Mouse (Mus musculus) retina, embryonic 14.5 days (tissue): ENCODE measurements around the gene Cep63.
A peak's percentile ranks its signal among the peaks of the same experiment; 100 is the strongest.

ENCODE experiments used
- DNase-seq: peaks from one replicate; pipeline ENCODE4 v3.0.0-alpha.2; 2015; ENCODE audit warnings: low spot score

Cep63 gene

GRCm38 (mm10) chr9:102625983-102626838 lies at the start of gene Cep63, which contains the start of gene Anapc13:
TSS of gene Cep63 (minus strand) at chr9:102626534.
TSS of gene Anapc13 (plus strand) at chr9:102626296.
- DNase-seq: peak; percentile 97

GRCm38 (mm10) chr9:102675922-102676321 lies 49.6 kb upstream of the Cep63 start:
- no peak for DNase-seq

GRCm38 (mm10) chr9:102673381-102673780 lies 47.0 kb upstream of the Cep63 start:
- DNase-seq: no peak

- no peak for DNase-seq
These were observed 42.6 kb upstream of the Cep63 start for GRCm38 (mm10) chr9:102668906-102669305.

- peak; percentile 16 for DNase-seq
These were observed 41.8 kb upstream of the Cep63 start for GRCm38 (mm10) chr9:102668115-102668514.

- no peak for DNase-seq
These were observed 30.2 kb upstream of the Cep63 start for GRCm38 (mm10) chr9:102656355-102657095.

GRCm38 (mm10) chr9:102651199-102651720 lies 24.9 kb upstream of the Cep63 start:
- no peak for DNase-seq

- no peak for DNase-seq
These were observed 24.3 kb upstream of the Cep63 start for GRCm38 (mm10) chr9:102650637-102651036.

GRCm38 (mm10) chr9:102649917-102650527 lies 23.7 kb upstream of the Cep63 start:
- DNase-seq: peak; percentile 43

- DNase-seq: no peak
These were observed 20.7 kb upstream of the Cep63 start for GRCm38 (mm10) chr9:102647010-102647409.

- DNase-seq: no peak
These were observed 18.9 kb upstream of the Cep63 start for GRCm38 (mm10) chr9:102645119-102645695.

GRCm38 (mm10) chr9:102643486-102644101 lies 17.3 kb upstream of the Cep63 start:
- DNase-seq: peak; percentile 66

GRCm38 (mm10) chr9:102643071-102643485 lies 16.7 kb upstream of the Cep63 start:
- no peak for DNase-seq

GRCm38 (mm10) chr9:102641531-102641930 lies 15.2 kb upstream of the Cep63 start:
- DNase-seq: no peak

- no peak for DNase-seq
These were observed 13.2 kb upstream of the Cep63 start for GRCm38 (mm10) chr9:102639510-102639909.

GRCm38 (mm10) chr9:102638963-102639362 lies 12.6 kb upstream of the Cep63 start:
- DNase-seq: no peak

- DNase-seq: no peak
These were observed 10.8 kb upstream of the Cep63 start for GRCm38 (mm10) chr9:102637115-102637514.

GRCm38 (mm10) chr9:102636553-102636952 lies 10.2 kb upstream of the Cep63 start:
- DNase-seq: peak; percentile 86

GRCm38 (mm10) chr9:102634453-102634852 lies 8.1 kb upstream of the Cep63 start:
- DNase-seq: no peak

- DNase-seq: peak; percentile 93
These were observed 6.7 kb upstream of the Cep63 start for GRCm38 (mm10) chr9:102632923-102633537.

- DNase-seq: no peak
These were observed 5.8 kb upstream of the Cep63 start for GRCm38 (mm10) chr9:102632173-102632572.
